Comparison of ENCODE assay signal across 14 mouse cellular contexts in genomic region chr15:86109245-86109644, GRCm38 (mm10). TPM values are rescaled to one million over a fixed set of nuclear protein-coding genes. Genes with fewer than 3 reads are reported as not detected.
DNase-seq lines count a peak whose midpoint lies in the region; ATAC-seq and TF ChIP-seq lines count a peak whose summit lies in the region.
"Had no signal": no experiment of that assay in that cellular context is flagged by ENCODE, and none has a peak within 500 bp of the region (broad histone marks: within the 10 kb centered on the region; RNA-seq: fewer than 3 reads in every experiment).

No protein-coding gene starts in this region.

- H3K27me3 ChIP-seq in heart, postnatal 0 days (ENCODE audit: control insufficient read depth, insufficient read depth, low read length): no peaks in the 10 kb centered on the region
- H3K27me3 ChIP-seq: lung, embryonic 15.5 days had no signal

- H3K4me3 ChIP-seq in left cerebral cortex, adult 2 months: no peak overlapping the region
- H3K4me3 ChIP-seq in heart, postnatal 0 days (ENCODE audit: low read depth, low read length): no peak overlapping the region
- H3K4me3 ChIP-seq: hindbrain, embryonic 10.5 days; layer of hippocampus, adult 2 months; lung, embryonic 15.5 days had no signal

- no peaks in the 10 kb centered on the region for H3K36me3 ChIP-seq in heart, postnatal 0 days (replicated peaks; ENCODE audit: control insufficient read depth, insufficient read depth, low read length)
- H3K36me3 ChIP-seq: lung, embryonic 15.5 days had no signal

- H3K27ac ChIP-seq in left cerebral cortex, adult 2 months: peak overlapping the region; percentile 81
- H3K27ac ChIP-seq in heart, postnatal 0 days (ENCODE audit: low read depth): peak overlapping the region; percentile 94
- H3K27ac ChIP-seq: hindbrain, embryonic 10.5 days; lung, embryonic 15.5 days had no signal

- H3K9me3 ChIP-seq in heart, postnatal 0 days (replicated peaks; ENCODE audit: control insufficient read depth, low read length): no peaks in the 10 kb centered on the region
- H3K9me3 ChIP-seq: hindbrain, embryonic 10.5 days; lung, embryonic 15.5 days had no signal

- peak overlapping the region; percentile 38 for H3K4me2 ChIP-seq in heart, postnatal 0 days (ENCODE audit: low read depth, low read length)
- H3K4me2 ChIP-seq: lung, embryonic 15.5 days had no signal

- intact Hi-C loops in left cerebral cortex, adult 2 months (cut with DNase I): no loop called here
- intact Hi-C loops in left cerebral cortex, postnatal 4 days (cut with DNase I): no loop called here

- ATAC-seq in heart, postnatal 0 days (ENCODE audit: insufficient read depth, low read depth): peak; percentile 85

- peak overlapping the region; percentile 30; the same call in 1 of the 2 replicates for H3K9ac ChIP-seq in heart, postnatal 0 days (replicated peaks; ENCODE audit: low read depth, low read length)
- H3K9ac ChIP-seq: lung, embryonic 15.5 days had no signal

- peaks cover 82% of the 10 kb centered on the region for H3K4me1 ChIP-seq in heart, postnatal 0 days (ENCODE audit: control insufficient read depth, insufficient read depth)

- peak; percentile 39 to 41 for DNase-seq in cerebellum, postnatal 25 days
- no peak for DNase-seq in cerebellum, adult 9-11 months
- no peak for DNase-seq in left cerebral cortex, adult 2 months (ENCODE audit: extremely low spot score in 1 of 2, low spot score in 2 of 2)
- DNase-seq in left cerebral cortex, postnatal 4 days: no peak
- DNase-seq in heart, adult 18-20 months: peak; percentile 65 to 74
- DNase-seq in heart, postnatal 0 days (ENCODE audit: low spot score): peak; percentile 87
- no peak for DNase-seq in kidney, adult 18-20 months
- DNase-seq in testis, postnatal 14 days (ENCODE audit: low spot score): no peak
- DNase-seq: adrenal gland, adult 8-10 months; kidney, adult 2 months; thymus, adult 2 months had no signal

- 26% methylated on average over 7 of the region's 7 CpGs for WGBS in heart, postnatal 0 days

- no peak for TF ChIP-seq CTCF in left cerebral cortex, adult 2 months (IDR thresholded peaks at IDR 0.05)
- TF ChIP-seq CTCF in heart, postnatal 0 days (IDR thresholded peaks at IDR 0.05; ENCODE audit: low read depth): no peak

- no peak; the same call in 1 of the 2 replicates for TF ChIP-seq EP300 in heart, postnatal 0 days (IDR thresholded peaks at IDR 0.05; ENCODE audit: low read depth)

RNA-seq across cellular contexts. Expression of gene Gramd4, which starts 51.8 kb away (rescaled TPM):
- 10 to 100 TPM; 46.2 to 51.7 TPM for total RNA-seq in left cerebral cortex, adult 2 months (2021)
- 10 to 100 TPM; 52.0 to 57.8 TPM for total RNA-seq in left cerebral cortex, postnatal 4 days (2021)
- total RNA-seq in heart, adult 18-20 months (2021): 10 to 100 TPM; 32.6 to 32.7 TPM
- 31.8 and 35.0 TPM in 2 replicates for total RNA-seq in heart, postnatal 0 days (2014; rRNA removed; ENCODE audit: low replicate concordance)
- polyA plus RNA-seq in heart, postnatal 0 days (2015; fragmentation: Nextera tagmentation; extraction: Ambion mirVana): 15.4 and 16.2 TPM in 2 replicates

Comparison
In these comparisons a context has a peak if more than half of its experiments do, and no peak if none do; other contexts are left out.
1. DNase-seq: peak in cerebellum, postnatal 25 days (2 of 2), heart, adult 18-20 months (2 of 2) and heart, postnatal 0 days (single experiment); none in cerebellum, adult 9-11 months (single experiment), left cerebral cortex, adult 2 months (0 of 2), left cerebral cortex, postnatal 4 days (single experiment), kidney, adult 18-20 months (single experiment) and testis, postnatal 14 days (single experiment).